Mouse (Mus musculus) erythroblast, embryonic 14.5 days (primary cell): ENCODE results near the gene Proser3. TPM values are rescaled to one million over a fixed set of nuclear protein-coding genes. Genes with fewer than 3 reads are reported as not detected.

Experiments
- H3K27me3 ChIP-seq: 2 replicates; pipeline ENCODE4 v1.6.1; 2012; ENCODE audit warnings: inconsistent platforms; ENCODE audit not compliant: control insufficient read depth
- H3K36me3 ChIP-seq: 2 replicates; pipeline ENCODE4 v1.6.1; 2012; ENCODE audit warnings: mild to moderate bottlenecking, inconsistent platforms; ENCODE audit not compliant: control insufficient read depth
- H3K4me1 ChIP-seq: 2 replicates; pipeline ENCODE4 v1.6.1; 2012; ENCODE audit warnings: inconsistent platforms; ENCODE audit not compliant: control insufficient read depth
- H3K4me3 ChIP-seq: replicated peaks from 2 replicates; pipeline ENCODE3; 2012; ENCODE audit warnings: moderate library complexity, mild to moderate bottlenecking, inconsistent platforms
- H3K9me3 ChIP-seq: 2 replicates; pipeline ENCODE4 v1.6.1; 2012; ENCODE audit warnings: low read length, inconsistent platforms, mixed read lengths; ENCODE audit not compliant: control insufficient read depth
- GATA1 ChIP-seq: IDR thresholded peaks from 2 replicates; pipeline ENCODE4 v1.6.1; 2012; ENCODE audit warnings: low read length, inconsistent platforms, mixed read lengths
- TAL1 ChIP-seq: IDR thresholded peaks from 3 replicates; pipeline ENCODE4 v1.6.1; 2012; ENCODE audit warnings: low read length, inconsistent platforms, mixed read lengths
- polyA plus RNA-seq: library from polyadenylated mRNA; stranded (reverse); fragments of >175 nt; gene quantifications from 2 replicates; pipeline ENCODE4 v1.2.3, GENCODE M21; 2012

Proser3 gene
- polyA plus RNA-seq, result 1.9 and 2.3 TPM in 2 replicates

DNA sequence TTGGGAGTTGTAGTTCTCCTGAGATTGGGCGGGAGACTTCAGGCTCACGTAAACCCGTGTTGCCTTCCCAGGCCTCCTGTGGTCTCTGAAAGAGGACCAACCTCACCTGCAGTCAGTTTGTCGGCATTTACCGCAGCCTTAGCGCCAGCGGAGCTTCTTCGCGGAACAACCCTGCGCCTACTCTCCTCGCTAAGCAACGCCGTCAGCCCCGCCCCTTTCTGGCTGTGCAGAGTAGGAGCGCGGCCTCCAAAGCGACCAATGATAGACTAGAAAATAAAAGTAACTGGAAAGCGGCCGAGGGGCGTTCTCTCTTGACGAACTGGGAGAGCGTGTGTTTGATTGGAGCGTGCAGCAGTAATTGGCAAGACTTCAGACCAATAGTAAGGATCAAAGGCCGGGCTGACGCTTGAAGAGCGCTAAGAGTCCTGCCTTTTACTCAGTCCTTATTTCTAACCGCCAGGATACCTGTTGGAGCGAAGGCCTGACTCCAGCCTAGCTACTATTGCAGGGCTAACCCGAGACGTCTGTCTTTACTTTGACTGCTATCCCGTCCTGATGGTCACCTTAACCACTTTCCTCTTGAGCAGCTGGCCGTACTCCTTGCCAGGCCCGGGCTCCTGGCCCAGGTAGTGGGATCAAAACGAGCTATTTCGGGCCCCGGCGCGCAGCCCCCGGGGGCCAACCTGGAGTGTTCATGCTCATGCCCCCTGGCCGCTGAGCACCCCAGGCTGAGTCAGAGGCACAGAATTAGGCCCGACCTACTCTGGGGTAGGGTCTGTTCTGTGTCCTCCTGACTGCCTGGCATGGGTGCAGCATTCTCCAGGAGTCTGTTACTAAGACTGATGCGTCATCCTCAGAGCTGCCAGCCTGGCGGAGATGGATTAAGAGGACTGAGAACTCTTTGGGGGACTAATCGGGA is at the start of gene Proser3, which contains the start of gene Hspb6:
Gene Proser3, minus strand, starts transcription at position 198 of the 919 bp plus-strand sequence.
Gene Hspb6, plus strand, starts transcription at position 77 of the 919 bp plus-strand sequence.
- Histone ChIP-seq H3K4me1 (peaks cover 43% of the 10 kb centered on the region), H3K36me3 (peaks cover 56% of the 10 kb centered on the region), H3K4me3 (peak within 1 kb of the TSS; percentile 93), H3K9me3 (no peaks in the 10 kb centered on the region), H3K27me3 (no peaks in the 10 kb centered on the region)
- TF ChIP-seq GATA1, result no peak
- TF ChIP-seq TAL1, result no peak

- Histone ChIP-seq H3K4me3 (peak overlapping the region; percentile 39), H3K36me3 (no peaks in the 10 kb centered on the region), H3K9me3 (no peaks in the 10 kb centered on the region), H3K27me3 (peaks cover 4% of the 10 kb centered on the region; the same call in 1 of the 2 replicates), H3K4me1 (peaks cover 18% of the 10 kb centered on the region)
- TF ChIP-seq GATA1 (no peak), TAL1 (no peak)
Observed at GRCm38 (mm10) chr7:30600651-30601050, 48.6 kb upstream of the Proser3 start.

GRCm38 (mm10) chr7:30599933-30600353 is 47.8 kb upstream of the Proser3 start:
- H3K9me3 ChIP-seq, result no peaks in the 10 kb centered on the region

GRCm38 (mm10) chr7:30598786-30599185 is 46.7 kb upstream of the Proser3 start, which contains the start of gene Zbtb32:
Gene Zbtb32, minus strand, starts transcription at chr7:30598909.
- no peaks in the 10 kb centered on the region for H3K36me3 ChIP-seq
- H3K9me3 ChIP-seq, result no peaks in the 10 kb centered on the region
- peaks cover 11% of the 10 kb centered on the region for H3K27me3 ChIP-seq
- TF ChIP-seq TAL1, result no peak
- TF ChIP-seq GATA1, result no peak
- peak within 1 kb of the TSS; percentile 39 for H3K4me3 ChIP-seq
- peaks cover 32% of the 10 kb centered on the region for H3K4me1 ChIP-seq

More at GRCm38 (mm10) chr7:30599933-30600353, 47.8 kb upstream of the Proser3 start:
- Histone ChIP-seq H3K27me3 (peaks cover 9% of the 10 kb centered on the region), H3K4me1 (peaks cover 20% of the 10 kb centered on the region), H3K4me3 (peak overlapping the region; percentile 39), H3K36me3 (no peaks in the 10 kb centered on the region)
- TF ChIP-seq GATA1 (no peak), TAL1 (no peak)

- Histone ChIP-seq H3K4me1 (peaks cover 42% of the 10 kb centered on the region), H3K27me3 (peaks cover 11% of the 10 kb centered on the region), H3K9me3 (no peaks in the 10 kb centered on the region), H3K36me3 (no peaks in the 10 kb centered on the region), H3K4me3 (no peak overlapping the region)
- TF ChIP-seq GATA1 (no peak), TAL1 (no peak)
Observed at GRCm38 (mm10) chr7:30596811-30597210, 44.7 kb upstream of the Proser3 start.

- H3K4me3 ChIP-seq, result no peak overlapping the region
- H3K4me1 ChIP-seq, result peaks cover 45% of the 10 kb centered on the region
- H3K9me3 ChIP-seq, result no peaks in the 10 kb centered on the region
- H3K27me3 ChIP-seq, result peaks cover 11% of the 10 kb centered on the region
- TF ChIP-seq GATA1, result no peak
- no peak for TF ChIP-seq TAL1
- no peaks in the 10 kb centered on the region for H3K36me3 ChIP-seq
Observed at GRCm38 (mm10) chr7:30596093-30596492, 44.0 kb upstream of the Proser3 start.

DNA sequence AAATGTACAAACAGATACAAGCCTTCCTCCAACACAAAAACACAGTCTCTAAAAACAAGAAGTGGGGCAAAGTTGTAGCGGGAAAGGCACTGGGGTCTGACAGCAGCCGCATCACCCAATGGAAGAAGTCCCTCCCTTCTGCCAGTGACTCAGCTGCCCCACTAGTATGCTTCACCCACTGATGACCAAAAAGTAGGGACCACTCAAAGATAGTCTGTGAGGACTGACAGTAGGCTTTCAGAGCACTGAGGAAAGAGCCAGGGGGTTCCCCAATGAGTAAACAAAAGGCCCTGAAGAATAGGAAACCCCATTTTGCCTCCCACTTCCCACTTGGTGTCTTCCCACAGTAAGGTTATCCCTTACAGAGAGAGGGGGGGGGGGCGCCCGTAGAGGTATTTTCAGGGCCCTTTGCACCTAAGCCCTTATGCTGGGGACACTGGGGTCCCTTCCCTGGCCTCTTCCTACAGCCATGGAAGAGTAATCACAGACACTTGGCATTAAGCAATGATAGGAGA is 42.5 kb upstream of the Proser3 start:
- peaks cover 11% of the 10 kb centered on the region for H3K27me3 ChIP-seq
- no peaks in the 10 kb centered on the region for H3K9me3 ChIP-seq
- H3K4me3 ChIP-seq, result no peak overlapping the region
- peaks cover 41% of the 10 kb centered on the region for H3K4me1 ChIP-seq
- TF ChIP-seq TAL1, result no peak
- no peak for TF ChIP-seq GATA1
- no peaks in the 10 kb centered on the region for H3K36me3 ChIP-seq

DNA sequence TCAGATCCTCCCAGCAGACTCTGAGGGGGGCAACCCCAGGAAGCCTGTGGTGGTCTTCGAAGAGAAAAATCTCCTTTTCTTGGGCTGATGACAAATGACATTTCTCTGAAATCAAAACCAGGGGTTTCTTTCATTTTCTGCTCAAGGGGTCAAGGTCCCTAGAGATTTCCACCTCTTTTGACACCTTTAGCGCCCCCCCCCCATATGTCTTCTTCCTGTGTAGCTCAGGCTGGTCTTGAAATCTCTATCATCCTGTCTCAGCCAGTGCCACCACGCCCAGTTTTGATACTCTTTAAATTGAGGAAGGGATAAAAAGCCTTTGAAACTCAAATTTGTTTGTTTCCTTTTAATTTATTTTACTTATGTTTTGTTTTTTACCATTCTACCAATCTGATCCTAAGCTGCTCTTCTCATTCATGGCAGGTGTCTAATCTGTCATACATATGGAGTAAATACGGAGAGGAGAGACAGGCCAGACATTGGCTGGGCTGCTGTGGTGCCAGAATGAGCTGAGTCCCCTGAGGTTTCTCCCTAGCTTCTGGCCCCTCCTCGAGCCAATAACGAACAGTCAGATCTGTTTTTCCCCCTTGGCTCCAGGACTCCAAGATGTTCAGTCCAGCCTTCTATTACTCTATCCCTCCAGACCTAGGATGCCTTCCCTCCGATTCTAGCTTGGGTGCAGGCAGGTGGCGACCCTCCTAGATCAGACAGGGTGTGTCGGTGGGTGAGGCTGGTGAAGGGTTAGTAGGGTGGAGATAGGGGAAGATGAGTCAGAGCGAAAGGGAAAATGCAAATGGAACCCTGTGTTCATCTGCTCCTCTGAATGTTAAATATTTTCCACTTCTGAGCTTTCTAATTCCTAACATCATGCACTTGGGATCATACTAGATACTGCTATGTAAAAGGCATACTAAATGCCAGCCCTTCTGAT is 41.7 kb upstream of the Proser3 start:
- H3K36me3 ChIP-seq, result no peaks in the 10 kb centered on the region
- H3K4me3 ChIP-seq, result no peak overlapping the region
- peaks cover 11% of the 10 kb centered on the region for H3K27me3 ChIP-seq
- H3K4me1 ChIP-seq, result peaks cover 47% of the 10 kb centered on the region
- no peak for TF ChIP-seq TAL1
- TF ChIP-seq GATA1, result no peak
- no peaks in the 10 kb centered on the region for H3K9me3 ChIP-seq
